Mouse (Mus musculus) heart, adult 11 months (tissue): ENCODE data around the gene Kcnb1.

Source experiments
- DNase-seq: peaks from one replicate; pipeline ENCODE4 v3.0.0; 2022

The Kcnb1 gene

DNA sequence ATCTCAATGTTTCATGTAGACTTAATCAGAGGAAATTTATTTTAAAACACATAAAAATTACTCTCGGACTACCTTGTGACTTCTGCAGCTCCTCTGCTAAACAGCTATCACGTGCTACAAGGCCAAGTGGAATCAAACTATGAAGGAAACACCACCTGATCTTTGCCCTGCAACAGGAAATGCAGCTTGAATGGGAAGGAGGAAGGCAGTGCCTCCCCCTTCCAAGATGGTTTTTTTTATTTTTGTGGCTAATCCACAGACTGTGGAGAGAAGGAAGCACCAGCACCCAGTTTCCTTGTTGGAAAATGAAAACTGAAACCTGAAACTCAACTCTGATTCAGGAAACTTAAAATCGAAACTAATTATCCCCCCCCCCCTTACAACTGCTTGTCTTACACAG is 131.8 kb downstream of the Kcnb1 start:
- DNase-seq, result peak; percentile 94

DNA sequence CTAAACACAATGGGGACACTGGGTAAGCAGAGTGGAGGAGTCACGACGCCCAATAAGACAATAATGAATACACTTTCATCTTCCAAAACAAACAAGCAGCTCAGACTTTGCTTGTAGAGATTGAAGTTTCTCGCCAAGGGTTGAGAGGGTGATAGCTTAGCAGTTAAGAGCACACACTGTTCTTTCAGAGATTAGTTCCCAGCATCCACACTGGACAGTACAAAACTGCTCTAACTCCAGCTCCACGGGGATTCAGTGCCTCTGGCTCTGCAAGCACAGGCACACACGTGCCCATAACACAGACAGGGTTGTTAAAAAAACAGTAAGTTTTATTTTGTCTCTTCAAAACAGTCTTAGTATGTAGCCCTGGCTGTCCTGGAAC is 133.0 kb downstream of the Kcnb1 start:
- peak; percentile 96 for DNase-seq

DNA sequence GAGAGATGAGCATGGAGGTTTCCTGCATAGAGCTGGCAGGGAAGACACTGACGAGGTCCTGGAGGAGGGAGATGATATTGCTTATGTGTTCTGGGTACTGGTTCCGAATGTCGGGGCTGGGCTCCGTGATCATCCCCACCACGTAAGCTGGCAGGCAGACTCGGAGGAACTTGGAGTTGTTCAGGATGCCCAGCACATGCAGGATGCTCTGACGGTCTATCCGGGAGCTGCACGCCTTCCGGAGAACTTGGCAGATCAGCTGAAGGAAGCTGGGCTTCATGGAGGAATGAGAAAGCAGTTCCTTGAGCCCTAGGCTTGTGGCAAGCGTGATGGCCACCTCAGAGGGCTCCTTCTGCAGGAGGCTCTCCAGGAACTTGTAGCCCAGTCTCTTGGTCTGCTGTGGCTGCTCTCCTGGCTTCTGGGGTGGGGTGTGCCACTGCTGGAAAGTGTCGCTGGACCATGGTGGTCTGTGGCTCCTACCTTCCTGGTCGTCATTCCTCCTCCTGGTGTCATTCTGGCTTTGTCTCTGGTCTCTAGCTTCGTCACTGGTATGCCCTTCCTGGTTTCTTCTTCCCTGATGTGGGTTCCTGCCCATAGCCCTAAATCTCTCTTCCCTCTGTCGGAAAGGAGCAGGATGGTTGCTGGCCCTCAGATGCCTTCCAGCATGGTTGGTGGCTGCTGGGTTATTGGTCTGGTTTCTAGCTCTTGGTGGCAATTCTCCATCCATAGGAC is 133.6 kb downstream of the Kcnb1 start:
- DNase-seq, result peak; percentile 91

DNA sequence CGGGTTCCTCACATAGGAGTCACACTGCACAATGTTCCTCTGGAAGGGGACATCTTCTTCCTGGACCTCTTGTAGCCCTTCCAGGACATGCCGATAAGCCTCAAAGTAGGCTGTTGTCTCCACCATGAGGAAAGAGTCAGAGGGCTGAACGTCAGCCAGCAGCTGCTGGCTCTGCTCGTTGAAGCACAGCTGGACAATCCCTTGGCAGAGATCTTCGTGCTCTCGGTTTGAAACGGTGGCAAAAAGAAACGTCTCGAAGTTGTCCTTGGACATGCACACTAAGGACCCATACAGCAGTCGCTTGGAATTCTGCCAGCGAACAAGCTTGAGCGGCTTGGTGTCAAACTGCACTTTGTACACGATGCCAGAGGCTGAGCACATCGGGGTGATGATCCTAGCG is 134.6 kb downstream of the Kcnb1 start:
- peak; percentile 99 for DNase-seq

DNA sequence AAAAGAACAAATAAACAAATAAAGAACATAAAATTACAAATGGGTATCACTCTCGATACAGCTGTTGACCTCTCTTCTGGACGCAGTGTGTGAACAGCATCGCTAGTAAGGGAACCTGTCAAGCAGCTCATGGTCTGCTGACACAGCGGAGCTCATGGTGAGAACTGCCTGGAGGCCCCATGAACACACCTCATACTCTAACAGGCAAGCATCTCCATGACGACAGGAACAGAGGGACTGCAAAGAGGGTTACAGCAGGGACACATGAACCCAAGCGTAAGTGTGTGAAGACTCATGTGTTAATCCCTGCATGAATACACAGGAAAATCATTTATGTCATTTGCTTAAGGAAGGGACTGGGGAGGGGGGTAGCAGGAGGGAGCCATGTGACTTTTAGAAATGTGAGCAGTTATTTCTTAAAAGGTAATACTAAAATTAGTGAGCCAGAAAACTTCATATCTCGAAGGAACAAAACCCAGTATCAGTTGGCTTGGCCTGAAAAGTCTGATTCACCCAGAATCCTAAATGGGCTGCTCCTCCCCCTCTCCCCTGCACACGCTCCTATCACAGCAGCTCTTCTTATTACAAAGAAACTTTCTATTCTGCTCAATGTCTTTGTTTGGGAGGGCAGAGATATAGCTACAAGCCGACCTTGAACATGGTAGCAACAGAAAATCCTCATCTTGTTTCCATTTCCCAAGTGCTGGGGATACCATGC is 136.7 kb downstream of the Kcnb1 start:
- DNase-seq, result no peak

DNA sequence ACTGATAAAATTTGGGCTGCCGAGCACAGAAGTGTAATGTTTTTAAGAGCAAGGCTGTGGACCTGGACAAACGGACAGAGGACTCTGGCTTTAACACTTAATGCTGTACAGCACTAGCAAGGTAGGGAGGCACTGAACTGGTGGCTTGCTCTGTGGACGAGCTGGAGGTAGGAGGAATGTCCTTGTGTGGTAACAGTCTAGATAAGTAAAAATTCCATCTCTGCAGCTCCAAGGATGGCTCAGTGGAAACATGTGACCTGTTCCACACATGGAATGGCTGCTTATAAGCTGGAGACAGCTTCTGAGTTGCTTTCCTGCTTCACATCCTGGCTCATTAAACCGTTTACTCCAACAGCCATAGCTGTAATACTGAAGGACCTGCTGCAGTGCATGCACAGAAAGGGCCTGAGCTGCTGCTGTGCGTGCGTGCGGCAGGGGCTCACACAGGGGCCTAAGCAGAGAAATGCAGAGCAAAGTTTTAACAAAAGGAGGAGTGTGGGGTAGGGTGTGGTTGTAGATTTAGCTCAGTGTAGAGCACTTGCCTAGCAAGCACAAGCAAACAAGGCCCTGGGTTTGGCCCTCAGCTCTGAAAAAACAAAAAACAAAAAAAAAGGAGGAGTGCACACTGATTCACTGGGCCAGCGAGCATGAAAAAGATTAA is 141.1 kb downstream of the Kcnb1 start:
- no peak for DNase-seq

DNA sequence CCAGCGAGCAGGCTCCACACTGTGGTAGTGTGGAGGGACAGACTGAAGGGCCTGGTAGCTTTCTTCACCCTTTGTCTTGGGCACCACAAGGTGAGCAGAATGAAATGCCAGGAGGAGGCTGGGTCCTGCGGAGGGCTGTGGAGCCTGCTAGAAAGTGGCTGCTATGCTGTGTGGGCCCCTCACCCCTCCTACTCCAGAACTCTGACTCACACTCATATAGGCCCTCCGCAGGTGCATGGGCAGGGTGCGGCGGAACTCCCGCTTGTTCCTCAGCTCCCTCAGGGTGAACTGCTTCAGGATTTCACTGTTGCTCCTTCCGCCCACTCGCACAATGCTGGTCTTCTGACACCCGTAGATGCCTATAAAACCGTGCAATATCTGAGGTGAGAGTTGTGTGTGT is 141.7 kb downstream of the Kcnb1 start:
- DNase-seq, result no peak
